Mouse (Mus musculus) spleen, postnatal 36 days (tissue): ENCODE data around the gene Slc24a3.
A peak's percentile ranks its signal among the peaks of the same experiment; 100 is the strongest.

ENCODE experiments used
- DNase-seq, 2 experiments: peaks; one replicate each; pipeline ENCODE4 v3.0.0; 2022; ENCODE audit warnings: low spot score in 2 of 2, mixed read lengths in 1 of 2

The Slc24a3 gene

GRCm38 (mm10) chr2:145536986-145537385 lies 369.4 kb downstream of the Slc24a3 start:
- no peak for DNase-seq

DNA sequence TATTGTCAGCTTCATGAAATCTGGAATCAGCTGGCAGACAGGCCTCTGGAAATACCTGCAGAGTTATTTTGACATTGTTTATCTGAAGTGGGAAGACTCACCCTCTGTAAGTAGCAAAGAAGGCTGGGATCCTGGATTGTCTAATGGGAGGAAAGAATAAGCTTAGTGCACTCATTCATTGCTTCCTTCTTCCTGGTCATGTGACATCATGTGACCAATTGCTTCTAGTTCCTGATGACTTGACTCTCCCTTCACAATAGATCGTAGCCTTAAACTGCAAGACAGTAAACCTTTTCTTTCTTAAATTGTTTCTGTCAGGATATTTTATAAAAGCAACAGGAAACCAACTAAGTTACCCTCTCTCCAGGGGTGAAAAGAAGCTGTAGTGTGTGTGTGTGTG lies 374.1 kb downstream of the Slc24a3 start:
- no peak for DNase-seq

GRCm38 (mm10) chr2:145546071-145546470 lies 378.5 kb downstream of the Slc24a3 start:
- DNase-seq = no peak

- no peak for DNase-seq
Observed at GRCm38 (mm10) chr2:145554722-145555252, 387.2 kb downstream of the Slc24a3 start.

DNA sequence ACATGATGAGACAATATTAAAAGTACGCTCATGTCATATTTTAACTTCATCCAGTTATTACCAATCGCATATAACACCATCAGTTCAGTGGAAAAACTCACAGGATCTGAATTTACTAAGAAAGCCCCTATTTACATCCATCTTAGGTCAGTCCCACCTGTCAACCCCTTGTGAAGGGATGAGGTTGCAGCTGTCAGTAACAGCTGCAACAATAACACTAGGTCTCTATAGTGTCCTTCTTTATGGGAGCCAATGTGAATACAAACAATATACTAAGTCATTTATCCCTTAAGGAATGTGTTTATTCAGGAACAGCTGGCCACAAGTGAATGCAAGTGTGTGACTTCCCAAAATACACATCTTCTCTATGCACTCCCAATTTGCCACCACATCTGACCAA lies 388.2 kb downstream of the Slc24a3 start:
- DNase-seq = no peak

- peak in 1 of 2 experiments; percentile 9 for DNase-seq
Observed at GRCm38 (mm10) chr2:145557361-145557931, 389.9 kb downstream of the Slc24a3 start.

DNA sequence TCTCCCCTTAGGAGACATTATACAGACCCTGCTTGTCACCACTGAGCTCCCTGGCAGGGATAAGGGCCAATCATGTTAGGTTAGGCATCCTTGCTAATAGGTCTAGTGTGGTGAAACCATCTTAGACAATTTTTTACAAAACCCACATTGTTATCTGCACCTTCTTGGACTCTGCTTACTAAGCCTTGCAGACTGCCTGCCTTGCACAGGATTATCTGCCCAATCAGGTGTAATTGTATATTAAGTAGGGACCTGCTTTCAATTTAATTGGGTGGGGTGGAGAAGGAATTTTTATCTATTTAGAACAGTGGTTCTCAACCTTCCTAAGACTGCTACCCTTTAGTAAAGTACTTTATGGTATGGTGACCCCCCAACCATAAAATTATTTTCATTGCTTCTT lies 394.9 kb downstream of the Slc24a3 start:
- DNase-seq = no peak

DNA sequence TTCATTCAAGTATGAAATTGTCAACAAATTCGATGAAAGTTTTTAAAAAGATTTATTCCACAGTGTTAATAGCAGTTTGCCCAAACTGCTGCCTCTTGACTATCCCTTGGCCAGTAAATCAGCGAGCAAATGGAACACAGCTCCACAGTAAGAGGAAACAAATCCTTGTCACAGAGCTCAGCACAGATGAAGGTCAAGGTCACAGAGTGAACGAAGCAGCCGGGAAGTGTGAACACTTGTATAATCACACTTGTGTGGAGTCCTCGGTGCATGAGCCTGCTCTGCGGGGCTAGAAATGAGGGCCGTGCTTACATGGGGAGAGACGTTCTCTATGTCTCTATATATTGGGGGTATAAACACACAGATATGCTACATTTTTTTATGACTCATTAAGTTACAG lies 397.0 kb downstream of the Slc24a3 start:
- DNase-seq = no peak

- DNase-seq = no peak
Observed at GRCm38 (mm10) chr2:145566904-145567303, 399.4 kb downstream of the Slc24a3 start.

GRCm38 (mm10) chr2:145571943-145572342 lies 404.4 kb downstream of the Slc24a3 start:
- no peak for DNase-seq

DNA sequence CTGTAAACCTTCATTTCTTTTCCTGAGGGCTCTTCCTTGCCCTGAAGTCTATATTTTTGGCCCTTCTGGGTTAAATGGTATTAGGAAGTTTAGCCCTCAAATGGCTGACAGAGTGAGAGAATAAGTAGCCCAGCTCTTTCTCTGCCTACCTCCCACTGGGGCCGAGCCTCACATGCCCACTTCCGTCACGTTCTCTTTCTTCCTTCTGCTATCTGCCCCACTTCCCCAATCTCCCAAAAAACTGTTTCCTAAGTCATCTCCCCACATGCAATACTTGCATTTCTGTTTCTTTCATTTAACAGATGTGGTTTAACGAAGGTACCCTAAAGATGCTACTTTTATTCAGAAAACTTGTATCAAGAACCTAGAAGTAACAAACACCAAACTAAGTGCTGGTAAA lies 406.6 kb downstream of the Slc24a3 start:
- DNase-seq = no peak

DNA sequence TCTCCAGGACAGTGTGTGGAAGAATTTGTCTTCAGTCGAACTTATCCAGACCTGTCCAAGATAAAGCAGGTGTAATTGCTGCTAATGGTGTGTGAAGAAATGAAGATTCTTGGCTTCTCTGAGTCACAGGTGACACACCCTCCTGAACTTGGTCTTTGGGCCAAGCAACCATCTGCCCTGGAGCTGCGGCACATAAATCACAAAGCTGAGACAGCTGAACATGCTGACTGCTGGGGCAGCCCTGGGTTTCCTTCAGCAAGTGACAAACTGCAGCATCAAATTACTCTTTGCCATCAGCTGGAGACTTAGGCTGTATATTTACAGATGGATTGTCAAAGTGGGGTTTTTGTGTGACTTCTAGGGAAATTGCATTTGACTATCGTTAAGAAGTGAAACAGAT lies 415.5 kb downstream of the Slc24a3 start:
- DNase-seq = no peak

DNA sequence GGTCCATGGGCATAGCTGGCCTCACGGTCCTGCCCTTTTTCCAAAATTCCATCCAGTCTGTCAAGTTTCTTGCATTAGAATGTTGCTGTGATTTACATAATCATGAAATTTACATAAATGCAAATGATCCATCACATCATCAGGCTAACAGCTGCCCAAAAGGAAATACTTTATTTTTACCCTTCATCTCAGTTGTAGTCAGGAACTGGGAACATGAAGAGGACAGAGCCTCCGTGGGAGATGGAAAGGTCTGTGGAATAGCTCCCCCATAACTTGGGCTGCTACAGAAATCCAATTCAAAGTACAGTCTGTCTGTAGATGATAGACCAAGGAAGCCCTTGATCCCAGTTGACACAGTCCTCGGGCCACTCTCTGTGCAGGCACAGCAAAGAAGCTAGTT lies 417.9 kb downstream of the Slc24a3 start:
- DNase-seq = no peak

DNA sequence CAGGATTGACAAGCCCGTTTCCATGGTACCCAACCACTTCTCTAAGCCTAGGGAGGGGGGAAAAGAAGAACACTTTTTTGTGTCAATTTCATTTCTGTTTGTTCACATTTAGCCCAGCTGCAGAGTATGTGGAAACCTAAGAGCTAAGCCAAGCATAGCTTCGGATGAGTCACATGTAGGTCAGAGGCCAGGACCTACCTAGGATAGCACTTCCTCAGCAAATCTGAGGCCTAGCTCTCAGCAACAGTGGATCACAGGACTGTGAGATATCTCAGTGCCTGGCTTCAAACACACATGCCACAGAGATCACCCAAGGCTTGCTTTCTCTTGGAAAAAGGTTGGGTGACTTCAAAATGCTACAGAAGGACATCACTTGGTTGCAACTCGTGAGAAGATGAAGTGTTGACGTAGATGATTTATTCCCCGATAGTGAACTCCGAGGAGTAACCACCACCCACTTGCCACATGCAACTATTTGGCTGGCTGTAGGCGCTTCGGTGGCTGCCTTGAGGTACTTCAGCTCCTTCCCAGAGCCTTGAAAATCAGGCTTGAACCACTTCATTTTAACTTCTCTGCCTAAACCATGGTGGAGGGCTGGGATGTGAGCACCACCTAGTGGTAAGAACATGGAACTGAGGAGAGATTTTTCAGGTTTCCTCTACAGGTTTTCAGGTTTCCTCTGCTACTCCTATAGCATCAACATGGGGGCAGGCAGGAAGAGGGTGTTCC lies 420.6 kb downstream of the Slc24a3 start:
- DNase-seq = no peak

GRCm38 (mm10) chr2:145591881-145592280 lies 424.3 kb downstream of the Slc24a3 start:
- DNase-seq = no peak

DNA sequence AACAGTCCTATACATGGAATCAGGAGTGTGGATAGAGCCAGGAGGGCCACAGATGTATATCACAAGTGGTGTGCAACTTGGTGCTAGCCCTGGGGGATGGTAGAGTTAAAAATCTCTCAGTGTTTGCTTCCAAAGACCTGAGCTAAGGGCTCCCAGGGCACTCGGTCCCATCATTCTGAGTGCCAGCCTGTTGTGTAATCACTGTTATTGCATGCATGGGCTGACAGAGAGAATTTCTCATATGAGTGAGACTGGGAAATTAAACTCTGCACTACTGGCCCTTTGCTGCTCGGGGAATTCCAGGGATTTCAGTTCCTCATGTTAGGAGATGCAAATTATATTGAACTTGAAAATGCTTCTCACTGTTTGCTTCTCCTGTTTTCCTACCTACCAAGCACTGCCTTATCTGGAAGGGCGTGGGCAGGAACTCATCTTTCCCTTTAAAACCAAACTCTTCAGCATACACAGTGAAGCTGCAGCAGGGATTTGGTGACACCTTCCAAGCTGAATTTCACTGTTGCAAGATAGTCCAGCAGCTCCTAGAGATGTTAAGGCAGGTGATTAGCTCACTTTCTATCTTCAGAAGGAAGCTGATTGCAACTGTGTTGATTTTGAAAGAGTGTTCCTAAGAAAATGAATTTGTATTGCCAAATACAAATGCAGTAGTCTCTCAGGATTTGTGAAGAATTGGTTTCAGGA lies 426.2 kb downstream of the Slc24a3 start:
- DNase-seq = no peak

DNA sequence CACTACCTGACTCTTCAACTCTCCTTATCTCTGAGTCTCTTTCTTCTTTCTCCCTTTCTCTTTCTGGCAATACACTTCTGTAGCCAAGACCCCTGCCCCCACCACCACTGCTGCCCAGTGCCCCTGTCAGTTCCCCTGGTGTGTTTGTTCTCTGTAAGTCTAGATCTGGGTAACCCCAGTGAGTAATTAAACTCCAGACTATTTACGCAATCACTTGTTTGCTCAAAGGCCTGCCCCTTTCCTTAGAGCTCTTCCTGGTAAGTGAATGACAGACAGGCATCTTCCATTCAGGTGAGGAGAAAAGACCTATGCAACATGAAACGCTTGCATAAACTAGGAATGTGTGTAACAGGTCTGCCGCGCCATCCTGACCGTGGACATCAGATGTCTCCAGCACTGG lies 430.3 kb downstream of the Slc24a3 start:
- DNase-seq = no peak

- no peak for DNase-seq
Observed at GRCm38 (mm10) chr2:145607844-145608243, 440.3 kb downstream of the Slc24a3 start.

DNA sequence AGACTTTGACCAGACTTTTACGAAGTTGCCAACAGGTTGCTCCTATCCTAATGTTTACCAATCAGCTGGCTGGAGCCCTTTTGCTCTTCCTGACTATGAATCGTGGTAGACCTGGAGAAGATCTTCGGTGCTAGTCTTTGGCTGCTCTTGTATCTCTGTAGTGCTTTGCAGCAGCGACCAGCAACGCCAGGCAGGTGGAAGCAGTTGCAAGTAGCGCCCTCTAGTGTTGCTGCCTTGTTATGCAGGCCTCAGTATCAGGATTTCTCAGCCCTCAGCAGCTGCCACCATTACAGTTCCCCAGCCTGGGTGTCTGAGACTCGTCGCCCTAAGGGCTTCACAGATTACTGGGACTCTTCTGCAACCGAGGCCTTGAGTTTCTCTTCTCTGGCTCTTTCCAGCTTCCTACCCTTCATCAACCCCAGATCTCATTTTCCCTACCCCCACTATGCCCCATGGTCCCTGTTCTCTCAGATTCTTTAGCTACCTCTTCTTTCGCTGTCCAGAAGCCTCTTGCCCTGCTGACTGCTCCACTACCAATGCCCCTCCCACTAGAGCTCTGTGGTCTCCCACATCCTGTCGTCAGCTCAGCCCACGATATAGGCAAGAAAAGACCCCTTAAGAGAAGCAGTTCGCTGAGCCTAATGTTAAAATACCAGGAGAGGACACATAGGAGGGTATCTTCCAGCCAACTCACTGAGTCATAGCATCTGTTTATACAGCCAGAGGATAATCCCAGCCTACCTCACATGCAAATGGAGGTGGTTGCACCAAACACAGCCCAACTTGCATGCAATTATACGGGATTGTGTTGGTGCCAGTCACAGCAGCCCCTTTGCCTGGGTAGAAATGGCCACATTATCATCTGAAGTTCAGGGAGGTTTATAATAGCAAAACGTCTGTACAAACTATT lies 443.5 kb downstream of the Slc24a3 start:
- DNase-seq = no peak

- DNase-seq = no peak
Observed at GRCm38 (mm10) chr2:145612937-145613336, 445.4 kb downstream of the Slc24a3 start.

GRCm38 (mm10) chr2:145613705-145614104 lies 446.2 kb downstream of the Slc24a3 start:
- no peak for DNase-seq

DNA sequence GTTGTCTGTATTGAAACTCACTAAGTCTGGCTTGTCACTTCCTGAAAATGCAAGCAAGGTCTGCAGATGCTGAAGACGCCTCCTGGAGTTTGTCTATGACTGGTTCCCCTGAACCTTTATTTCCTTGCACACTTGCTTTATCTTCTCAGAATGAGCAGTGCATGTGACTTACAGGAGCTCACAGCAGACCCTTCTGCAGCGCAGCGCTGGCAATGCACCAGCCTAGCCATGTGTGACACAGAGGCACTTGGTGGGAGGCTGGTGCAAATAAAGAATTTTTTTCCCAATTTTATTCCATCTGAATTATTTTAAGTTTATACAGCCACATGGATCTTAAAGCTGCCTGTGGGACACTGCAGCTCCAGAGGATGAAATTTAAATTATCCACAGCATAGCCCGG lies 452.1 kb downstream of the Slc24a3 start:
- no peak for DNase-seq
